In the genomic region with DNA sequence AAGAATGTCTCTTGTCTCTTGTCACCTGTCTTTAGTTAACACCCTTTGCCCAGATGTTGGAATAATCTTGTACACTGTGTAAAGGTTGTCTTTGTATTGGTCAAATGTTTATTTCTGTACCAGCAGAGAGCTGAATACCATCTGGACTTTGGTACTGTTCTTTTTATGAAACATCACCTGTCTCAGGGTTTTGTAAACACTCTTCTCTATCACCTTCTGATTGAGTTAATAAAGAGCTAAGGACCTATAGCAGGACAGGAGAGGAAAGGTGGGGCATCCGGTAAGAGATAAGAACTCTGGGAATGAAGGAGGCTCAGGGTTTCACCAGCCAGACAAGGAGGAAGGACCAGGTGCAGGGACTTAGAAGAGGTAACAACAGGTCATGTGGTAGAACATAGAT, we compare ENCODE assay signal across 20 mouse cellular contexts. TPM values are rescaled to one million over a fixed set of nuclear protein-coding genes. Genes with fewer than 3 reads are reported as not detected.
DNase-seq lines count a peak whose midpoint lies in the region; ATAC-seq and TF ChIP-seq lines count a peak whose summit lies in the region.
"Had no signal": no experiment of that assay in that cellular context is flagged by ENCODE, and none has a peak within 500 bp of the region (broad histone marks: within the 10 kb centered on the region; RNA-seq: fewer than 3 reads in every experiment).

No protein-coding gene starts in this region.

- DNase-seq in intestine, embryonic 14.5 days (ENCODE audit: low spot score), result peak; percentile 41
- DNase-seq in stomach, postnatal 0 days (ENCODE audit: low spot score), result no peak
- DNase-seq in spleen, postnatal 14 days (ENCODE audit: low spot score in 2 of 2), result no peak
- DNase-seq in testis, postnatal 10 days (ENCODE audit: low spot score), result no peak
- DNase-seq: adrenal gland, adult 2 months; adrenal gland, postnatal 25 days; cerebellum, adult 2 months; cerebellum, postnatal 10 days; gastrocnemius, postnatal 36 days; heart, adult 11 months; heart, postnatal 4 days had no signal

- peak; percentile 89 for ATAC-seq in intestine, embryonic 14.5 days (replicated peaks; ENCODE audit: low FRiP score, low TSS enrichment, low read depth)
- peak; percentile 97 for ATAC-seq in intestine, embryonic 15.5 days
- ATAC-seq in stomach, postnatal 0 days (ENCODE audit: low FRiP score, low TSS enrichment), result peak; percentile 77
- ATAC-seq in monocyte, adult 5-6 weeks (replicated peaks; ENCODE audit: insufficient number of reproducible peaks, low FRiP score, low TSS enrichment, poor library complexity, severe bottlenecking), result no peak
- ATAC-seq: forebrain, embryonic 14.5 days had no signal

- WGBS in intestine, embryonic 14.5 days, result 64% methylated on average over 1 of the region's 1 CpGs
- 48% methylated on average over 1 of the region's 1 CpGs for WGBS in intestine, embryonic 15.5 days
- WGBS in small intestine, adult 2 months, result 25% methylated on average over 1 of the region's 1 CpGs
- 52% methylated on average over 1 of the region's 1 CpGs for WGBS in stomach, postnatal 0 days

- no peaks in the 10 kb centered on the region for H3K36me3 ChIP-seq in intestine, embryonic 14.5 days (ENCODE audit: control insufficient read depth, insufficient read depth, low read length)
- H3K36me3 ChIP-seq in intestine, embryonic 15.5 days, result no peaks in the 10 kb centered on the region
- no peaks in the 10 kb centered on the region for H3K36me3 ChIP-seq in small intestine, adult 2 months (ENCODE audit: control insufficient read depth, insufficient read depth, low read length)
- H3K36me3 ChIP-seq in stomach, postnatal 0 days (ENCODE audit: control insufficient read depth, insufficient read depth, low read length), result no peaks in the 10 kb centered on the region
- H3K36me3 ChIP-seq: embryonic facial prominence, embryonic 15.5 days; forebrain, embryonic 10.5 days; heart, embryonic 13.5 days; hindbrain, embryonic 12.5 days had no signal

- H3K27me3 ChIP-seq in intestine, embryonic 14.5 days (replicated peaks; ENCODE audit: control insufficient read depth, insufficient read depth, low read length), result no peaks in the 10 kb centered on the region
- H3K27me3 ChIP-seq in intestine, embryonic 15.5 days (replicated peaks), result no peaks in the 10 kb centered on the region
- no peaks in the 10 kb centered on the region for H3K27me3 ChIP-seq in small intestine, adult 2 months (ENCODE audit: control insufficient read depth, insufficient read depth, low read length)
- no peaks in the 10 kb centered on the region for H3K27me3 ChIP-seq in stomach, postnatal 0 days (ENCODE audit: control insufficient read depth, insufficient read depth, low read length)
- H3K27me3 ChIP-seq: embryonic facial prominence, embryonic 15.5 days; heart, embryonic 13.5 days; hindbrain, embryonic 12.5 days had no signal

- no peak for TF ChIP-seq EP300 in stomach, postnatal 0 days (optimal IDR thresholded peaks at IDR 0.05)

- no peaks in the 10 kb centered on the region for H3K9me3 ChIP-seq in intestine, embryonic 14.5 days (ENCODE audit: control insufficient read depth, low read length)
- no peaks in the 10 kb centered on the region for H3K9me3 ChIP-seq in intestine, embryonic 15.5 days
- H3K9me3 ChIP-seq in stomach, postnatal 0 days (ENCODE audit: control insufficient read depth, low read length), result no peaks in the 10 kb centered on the region
- H3K9me3 ChIP-seq: embryonic facial prominence, embryonic 15.5 days; forebrain, embryonic 10.5 days; heart, embryonic 13.5 days; hindbrain, embryonic 12.5 days had no signal

- no peak for TF ChIP-seq CTCF in small intestine, adult 2 months (IDR thresholded peaks at IDR 0.05; ENCODE audit: extremely low read depth, insufficient read length, insufficient replicate concordance, low read depth, low read length)
- no peak for TF ChIP-seq CTCF in stomach, postnatal 0 days (IDR thresholded peaks at IDR 0.05; ENCODE audit: low read depth)

- H3K9ac ChIP-seq in intestine, embryonic 14.5 days (ENCODE audit: low read length), result no peak overlapping the region
- no peak overlapping the region for H3K9ac ChIP-seq in intestine, embryonic 15.5 days
- H3K9ac ChIP-seq in stomach, postnatal 0 days (ENCODE audit: low read length), result no peak overlapping the region
- H3K9ac ChIP-seq: embryonic facial prominence, embryonic 15.5 days; heart, embryonic 13.5 days; hindbrain, embryonic 12.5 days had no signal

- H3K27ac ChIP-seq in intestine, embryonic 14.5 days (ENCODE audit: low read depth), result no peak overlapping the region
- H3K27ac ChIP-seq in intestine, embryonic 15.5 days, result peak overlapping the region; percentile 66
- H3K27ac ChIP-seq in small intestine, adult 2 months (ENCODE audit: insufficient read depth, low read depth, low read length), result peak overlapping the region; percentile 84
- no peak overlapping the region for H3K27ac ChIP-seq in stomach, postnatal 0 days (replicated peaks)
- H3K27ac ChIP-seq: embryonic facial prominence, embryonic 15.5 days; forebrain, embryonic 10.5 days; heart, embryonic 13.5 days; hindbrain, embryonic 12.5 days had no signal

- TF ChIP-seq POLR2A in small intestine, adult 2 months (IDR thresholded peaks at IDR 0.05; ENCODE audit: low read depth, low read length), result no peak

- H3K4me2 ChIP-seq in intestine, embryonic 14.5 days (ENCODE audit: low read length), result no peak overlapping the region
- no peak overlapping the region for H3K4me2 ChIP-seq in intestine, embryonic 15.5 days (replicated peaks)
- no peak overlapping the region for H3K4me2 ChIP-seq in stomach, postnatal 0 days (replicated peaks; ENCODE audit: low read depth)
- H3K4me2 ChIP-seq: embryonic facial prominence, embryonic 15.5 days; heart, embryonic 13.5 days; hindbrain, embryonic 12.5 days had no signal

- no peaks in the 10 kb centered on the region for H3K4me1 ChIP-seq in intestine, embryonic 14.5 days (replicated peaks; ENCODE audit: control insufficient read depth, insufficient read depth, low read length)
- H3K4me1 ChIP-seq in intestine, embryonic 15.5 days (replicated peaks), result 0 out of 2 replicates have a peak, but pooled peaks cover 3% of the 10 kb centered on the region
- H3K4me1 ChIP-seq in small intestine, adult 2 months (ENCODE audit: control insufficient read depth, insufficient read depth, insufficient read length, low read length), result peaks cover 16% of the 10 kb centered on the region
- no peaks in the 10 kb centered on the region for H3K4me1 ChIP-seq in stomach, postnatal 0 days (replicated peaks; ENCODE audit: control insufficient read depth, insufficient read depth)
- H3K4me1 ChIP-seq: embryonic facial prominence, embryonic 15.5 days; forebrain, embryonic 10.5 days; hindbrain, embryonic 12.5 days had no signal

- H3K4me3 ChIP-seq in intestine, embryonic 14.5 days (ENCODE audit: low read depth, low read length), result no peak overlapping the region
- no peak overlapping the region for H3K4me3 ChIP-seq in intestine, embryonic 15.5 days (replicated peaks)
- H3K4me3 ChIP-seq in small intestine, adult 2 months (ENCODE audit: low read depth, low read length), result no peak overlapping the region
- no peak overlapping the region for H3K4me3 ChIP-seq in stomach, postnatal 0 days (ENCODE audit: low read depth, low read length)
- H3K4me3 ChIP-seq: embryonic facial prominence, embryonic 15.5 days; erythroblast, embryonic 14.5 days; forebrain, embryonic 10.5 days; heart, embryonic 13.5 days; hindbrain, embryonic 12.5 days had no signal

RNA-seq across cellular contexts. Expression of a gene that starts 47.7 kb away (rescaled TPM):
- polyA plus RNA-seq in intestine, embryonic 14.5 days (2014; fragmentation: Nextera tagmentation; extraction: Ambion mirVana), result 298 and 319 TPM in 2 replicates
- polyA plus RNA-seq in intestine, embryonic 15.5 days (2015; fragmentation: Nextera tagmentation; extraction: Ambion mirVana), result 313 and 339 TPM in 2 replicates
- polyA plus RNA-seq in small intestine, adult 2 months (2012; rRNA removed), result 14.1 and 37.6 TPM in 2 replicates
- 92.8 and 97.5 TPM in 2 replicates for polyA plus RNA-seq in stomach, postnatal 0 days (2015; fragmentation: Nextera tagmentation; extraction: Ambion mirVana)
- 269 to 290 TPM (median 273 TPM) in 3 replicates for total RNA-seq in monocyte, adult 5-6 weeks (2017)

Comparison
In these comparisons a context has a peak if more than half of its experiments do, and no peak if none do; other contexts are left out.
1. H3K27ac ChIP-seq: peak in intestine, embryonic 15.5 days (single experiment) and small intestine, adult 2 months (single experiment); none in intestine, embryonic 14.5 days (single experiment) and stomach, postnatal 0 days (single experiment).